Mouse (Mus musculus) heart, adult 2 months (tissue): Measurements from ENCODE around the gene Sfxn1.

Source experiments
- CTCF ChIP-seq: fragments of 200-600 bp; IDR thresholded peaks from 2 replicates; pipeline ENCODE4 v1.8.1; 2022; ENCODE audit warnings: antibody characterized with exemption, mild to moderate bottlenecking, moderate library complexity
- EP300 ChIP-seq: fragments of 200-500 bp; IDR thresholded peaks from 2 replicates; pipeline ENCODE4 v1.6.1; 2011; ENCODE audit warnings: low read depth, low read length, control low read depth; ENCODE audit not compliant: insufficient read depth
- POLR2A ChIP-seq: fragments of 200-500 bp; IDR thresholded peaks from 2 replicates; pipeline ENCODE4 v1.6.1; 2011; ENCODE audit warnings: mild to moderate bottlenecking, low read depth, low read length, control low read depth; ENCODE audit not compliant: insufficient read depth

- no peak for TF ChIP-seq POLR2A
- no peak for TF ChIP-seq EP300
- no peak for TF ChIP-seq CTCF
These were observed 31.6 kb downstream of the Sfxn1 start for GRCm38 (mm10) chr13:54103271-54103670.
